Comparison of ENCODE assay signal across 9 mouse cellular contexts in genomic region chr11:81940988-81941387, GRCm38 (mm10). TPM values are rescaled to one million over a fixed set of nuclear protein-coding genes. Genes with fewer than 3 reads are reported as not detected.
DNase-seq lines count a peak whose midpoint lies in the region; ATAC-seq and TF ChIP-seq lines count a peak whose summit lies in the region.
"Had no signal": no experiment of that assay in that cellular context is flagged by ENCODE, and none has a peak within 500 bp of the region (broad histone marks: within the 10 kb centered on the region; RNA-seq: fewer than 3 reads in every experiment).

No protein-coding gene starts in this region.

- no peak for ATAC-seq in heart, embryonic 11.5 days (replicated peaks; ENCODE audit: insufficient number of reproducible peaks, low FRiP score, low TSS enrichment)

- no peak overlapping the region for H3K27ac ChIP-seq in heart, adult 2 months
- no peak overlapping the region for H3K27ac ChIP-seq in heart, embryonic 11.5 days (ENCODE audit: low read depth, low read length)

- no peaks in the 10 kb centered on the region for H3K9me3 ChIP-seq in heart, embryonic 11.5 days (replicated peaks; ENCODE audit: control insufficient read depth, low read length)

- TF ChIP-seq POLR2A in heart, adult 2 months (IDR thresholded peaks at IDR 0.05; ENCODE audit: insufficient read depth, low read depth, low read length), result no peak

- no peaks in the 10 kb centered on the region for H3K27me3 ChIP-seq in heart, adult 2 months (ENCODE audit: control insufficient read depth, insufficient read depth, low read length)
- no peaks in the 10 kb centered on the region for H3K27me3 ChIP-seq in heart, embryonic 11.5 days (ENCODE audit: control insufficient read depth, insufficient read depth, low read length)

- peak; percentile 65 for TF ChIP-seq CTCF in heart, adult 2 months (IDR thresholded peaks at IDR 0.05)

- no peaks in the 10 kb centered on the region for H3K79me2 ChIP-seq in heart, adult 2 months (replicated peaks; ENCODE audit: control insufficient read depth, insufficient read depth, low read length)

- no peak overlapping the region for H3K4me3 ChIP-seq in heart, adult 2 months
- H3K4me3 ChIP-seq in heart, embryonic 11.5 days (ENCODE audit: low read depth, low read length), result no peak overlapping the region
- H3K4me3 ChIP-seq: myocyte had no signal

- no peak overlapping the region for H3K4me2 ChIP-seq in heart, embryonic 11.5 days

- WGBS in heart, adult 2 months, result 25% methylated on average over 1 of the region's 1 CpGs
- 6% methylated on average over 1 of the region's 1 CpGs for WGBS in heart, embryonic 11.5 days (ENCODE audit: insufficient replicate concordance)

- DNase-seq in heart, adult 2 months, result peak; percentile 14 to 22
- DNase-seq in right cerebral cortex, adult 18-20 months, result peak; percentile 15
- no peak for DNase-seq in right cerebral cortex, postnatal 4 days
- peak; percentile 1 for DNase-seq in cerebellum, adult 9-10 months
- DNase-seq in left cerebral cortex, postnatal 4 days, result peak; percentile 26
- no peak for DNase-seq in spleen, postnatal 4 days (ENCODE audit: low spot score in 2 of 2)
- DNase-seq in urinary bladder, postnatal 10 days (ENCODE audit: low spot score), result no peak

- 0 out of 2 replicates have a peak, but pooled peaks have one; percentile 47 for TF ChIP-seq EP300 in heart, adult 2 months (IDR thresholded peaks at IDR 0.05; ENCODE audit: insufficient read depth, low read depth, low read length)

- no peak overlapping the region for H3K9ac ChIP-seq in heart, adult 2 months (ENCODE audit: low read depth, low read length)
- H3K9ac ChIP-seq in heart, embryonic 11.5 days (ENCODE audit: low read depth, low read length), result no peak overlapping the region

- H3K36me3 ChIP-seq in heart, adult 2 months (ENCODE audit: control insufficient read depth, insufficient read depth, low read length), result no peaks in the 10 kb centered on the region
- no peaks in the 10 kb centered on the region for H3K36me3 ChIP-seq in heart, embryonic 11.5 days (ENCODE audit: control insufficient read depth, insufficient read depth, low read length)

- peaks cover 5% of the 10 kb centered on the region; the same call in 1 of the 2 replicates for H3K4me1 ChIP-seq in heart, adult 2 months (ENCODE audit: control insufficient read depth, insufficient read depth, low read length)
- H3K4me1 ChIP-seq in heart, embryonic 11.5 days (ENCODE audit: control insufficient read depth, insufficient read depth, low read length), result no peaks in the 10 kb centered on the region

- intact Hi-C loops in heart, adult 2 months (cut with DNase I), result no loop called here
- intact Hi-C loops in left cerebral cortex, postnatal 4 days (cut with DNase I), result no loop called here

RNA-seq across cellular contexts. Expression of gene Asic2, which starts 27.3 kb away (rescaled TPM):
- not detected for total RNA-seq in heart, adult 2 months (2021)
- polyA plus RNA-seq in heart, adult 2 months (2012; rRNA removed), result 0.06 TPM in 1 of 2 replicates, not detected in the other
- polyA plus RNA-seq in heart, embryonic 11.5 days (2014; fragmentation: Nextera tagmentation; extraction: Ambion mirVana), result 0.21 and 0.25 TPM in 2 replicates
- total RNA-seq in left cerebral cortex, postnatal 4 days (2021), result 10 to 100 TPM; 52.8 to 57.6 TPM
- polyA plus RNA-seq: myocyte had no signal

Comparison
In these comparisons a context has a peak if more than half of its experiments do, and no peak if none do; other contexts are left out.
1. DNase-seq: peak in heart, adult 2 months (2 of 2), right cerebral cortex, adult 18-20 months (single experiment), cerebellum, adult 9-10 months (single experiment) and left cerebral cortex, postnatal 4 days (single experiment); none in right cerebral cortex, postnatal 4 days (single experiment), spleen, postnatal 4 days (0 of 2) and urinary bladder, postnatal 10 days (single experiment).
2. RNA of gene Asic2, which starts 27.3 kb away (total RNA-seq): 52.8 to 57.6 TPM in left cerebral cortex, postnatal 4 days; not detected in heart, adult 2 months; every median in the first group is over 10 times any median in the second.